Mouse (Mus musculus) kidney, postnatal 0 days (tissue): ENCODE data around the gene Lmo7. TPM values are rescaled to one million over a fixed set of nuclear protein-coding genes. Genes with fewer than 3 reads are reported as not detected.

Experiments
- ATAC-seq: fragments of 200-750 bp; cut with Nextera tagmentation; replicated peaks from 2 replicates; pipeline ENCODE4 v1.8.0; 2017; ENCODE audit warnings: low read depth, moderate number of reproducible peaks, moderate TSS enrichment, moderate library complexity; ENCODE audit not compliant: low FRiP score
- DNase-seq: peaks from one replicate; pipeline ENCODE4 v3.0.0-alpha.2; 2016; ENCODE audit warnings: low spot score
- H3K27ac ChIP-seq: fragments of 300-500 bp; sonication (generic); 2 replicates; pipeline ENCODE4 v1.5.1; 2014; ENCODE audit warnings: mild to moderate bottlenecking
- H3K27me3 ChIP-seq: fragments of 300-500 bp; sonication (generic); 2 replicates; pipeline ENCODE4 v1.6.1; 2014; ENCODE audit warnings: low read length, mixed read lengths; ENCODE audit not compliant: insufficient read depth
- H3K36me3 ChIP-seq: fragments of 300-500 bp; sonication (generic); 2 replicates; pipeline ENCODE4 v1.6.1; 2014; ENCODE audit warnings: low read length, mixed read lengths; ENCODE audit not compliant: insufficient read depth
- H3K4me1 ChIP-seq: fragments of 300-500 bp; sonication (generic); replicated peaks from 2 replicates; pipeline ENCODE4 v1.6.1; 2014; ENCODE audit warnings: antibody characterized with exemption, low read length, mixed read lengths; ENCODE audit not compliant: insufficient read depth
- H3K4me2 ChIP-seq: fragments of 300-500 bp; sonication (generic); 2 replicates; pipeline ENCODE4 v1.6.1; 2014; ENCODE audit warnings: mild to moderate bottlenecking, low read length, moderate library complexity, mixed read lengths
- H3K4me3 ChIP-seq: fragments of 300-500 bp; sonication (generic); replicated peaks from 2 replicates; pipeline ENCODE4 v1.5.1; 2014; ENCODE audit warnings: low read depth, low read length
- H3K9ac ChIP-seq: fragments of 300-500 bp; sonication (generic); 2 replicates; pipeline ENCODE4 v1.6.1; 2014; ENCODE audit warnings: low read depth, low read length
- H3K9me3 ChIP-seq: fragments of 300-500 bp; sonication (generic); replicated peaks from 2 replicates; pipeline ENCODE4 v1.6.1; 2016; ENCODE audit warnings: low read length, inconsistent platforms, mixed read lengths
- CTCF ChIP-seq: IDR thresholded peaks from 2 replicates; pipeline ENCODE4 v1.5.1; 2016; ENCODE audit warnings: antibody characterized with exemption, low read depth, mild to moderate bottlenecking, moderate library complexity
- WGBS: fragments of 180-500 bp; shearing (Covaris S2); extraction: QIAGEN DNeasy Blood & Tissue Kit; methylation state at CpG from one replicate; pipeline ENCODE4 v1.1.7; 2014; 5-methylcytosine and 5-hydroxymethylcytosine counted together
- polyA plus RNA-seq: library from polyadenylated mRNA; unstranded; fragments of >200 nt; fragmentation: Nextera tagmentation; extraction: Ambion mirVana; gene quantifications from 2 replicates; pipeline ENCODE4 v1.2.1, GENCODE M21; 2015

Lmo7 gene
- polyA plus RNA-seq, 1 experiment from 2014 or later, result 14.2 TPM

DNA sequence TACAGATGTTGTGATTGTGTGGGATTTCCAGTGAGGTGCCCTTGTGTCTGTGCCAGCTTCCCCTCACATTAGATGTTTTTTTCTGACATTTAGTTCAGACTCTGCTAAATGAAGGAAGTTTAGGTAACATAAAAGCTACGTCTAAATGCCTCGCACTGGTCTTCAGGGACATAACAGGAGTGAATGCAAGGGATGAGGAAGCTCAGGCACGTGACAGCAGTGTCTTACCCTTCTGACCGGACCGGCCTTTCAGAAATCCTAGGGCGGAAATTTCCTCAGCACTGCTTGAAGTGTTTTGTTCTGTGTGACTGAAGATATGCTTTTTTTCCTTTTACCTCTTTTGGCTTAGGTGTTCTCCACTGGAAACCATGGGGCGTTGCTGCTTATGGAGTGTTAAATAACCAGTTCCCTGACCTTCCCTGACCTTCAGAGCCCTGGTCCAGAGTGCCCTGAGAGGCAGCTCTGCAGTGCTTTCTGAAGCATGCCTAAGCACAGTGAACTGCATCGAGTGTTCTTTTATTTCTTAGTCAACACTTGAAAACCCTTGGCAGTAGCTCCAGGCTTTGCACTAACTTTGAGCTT lies 129.6 kb downstream of the Lmo7 start:
- 36% methylated on average over 8 of the region's 8 CpGs for WGBS
- Histone ChIP-seq H3K4me1 (peaks cover 5% of the 10 kb centered on the region), H3K27me3 (no peaks in the 10 kb centered on the region), H3K9ac (no peak overlapping the region), H3K9me3 (no peaks in the 10 kb centered on the region), H3K4me2 (0 out of 2 replicates have a peak overlapping the region, but pooled peaks have one; percentile 7), H3K27ac (peak overlapping the region; percentile 76), H3K36me3 (no peaks in the 10 kb centered on the region), H3K4me3 (no peak overlapping the region)
- DNase-seq, result peak; percentile 63
- TF ChIP-seq CTCF, result no peak
- ATAC-seq, result peak; percentile 97

DNA sequence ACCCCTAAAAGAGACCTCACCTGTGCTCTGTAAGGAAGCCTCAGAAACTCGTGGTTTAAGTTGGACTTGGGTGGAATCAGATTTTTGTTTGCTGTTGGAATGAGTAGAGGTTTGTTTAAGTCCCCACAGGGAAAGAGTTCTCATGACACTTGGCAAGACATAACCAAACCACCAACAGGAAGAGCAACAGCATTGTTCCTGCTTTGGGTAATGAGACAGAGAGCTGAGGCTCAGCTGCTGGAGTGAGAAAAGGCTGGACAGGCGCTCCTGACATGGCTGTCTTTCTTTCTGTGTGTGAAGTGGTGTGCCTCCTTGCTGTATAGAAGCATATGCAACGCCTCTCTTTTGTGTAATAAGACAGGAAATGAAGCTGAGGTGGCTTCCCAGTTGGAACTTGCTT lies 132.3 kb downstream of the Lmo7 start:
- ATAC-seq (no peak), DNase-seq (no peak)
- Histone ChIP-seq H3K36me3 (no peaks in the 10 kb centered on the region), H3K9ac (no peak overlapping the region), H3K27ac (no peak overlapping the region), H3K4me1 (peaks cover 5% of the 10 kb centered on the region), H3K9me3 (no peaks in the 10 kb centered on the region), H3K4me3 (no peak overlapping the region), H3K4me2 (no peak overlapping the region), H3K27me3 (no peaks in the 10 kb centered on the region)
- WGBS, result 71% methylated on average over 3 of the region's 3 CpGs
- no peak for TF ChIP-seq CTCF

DNA sequence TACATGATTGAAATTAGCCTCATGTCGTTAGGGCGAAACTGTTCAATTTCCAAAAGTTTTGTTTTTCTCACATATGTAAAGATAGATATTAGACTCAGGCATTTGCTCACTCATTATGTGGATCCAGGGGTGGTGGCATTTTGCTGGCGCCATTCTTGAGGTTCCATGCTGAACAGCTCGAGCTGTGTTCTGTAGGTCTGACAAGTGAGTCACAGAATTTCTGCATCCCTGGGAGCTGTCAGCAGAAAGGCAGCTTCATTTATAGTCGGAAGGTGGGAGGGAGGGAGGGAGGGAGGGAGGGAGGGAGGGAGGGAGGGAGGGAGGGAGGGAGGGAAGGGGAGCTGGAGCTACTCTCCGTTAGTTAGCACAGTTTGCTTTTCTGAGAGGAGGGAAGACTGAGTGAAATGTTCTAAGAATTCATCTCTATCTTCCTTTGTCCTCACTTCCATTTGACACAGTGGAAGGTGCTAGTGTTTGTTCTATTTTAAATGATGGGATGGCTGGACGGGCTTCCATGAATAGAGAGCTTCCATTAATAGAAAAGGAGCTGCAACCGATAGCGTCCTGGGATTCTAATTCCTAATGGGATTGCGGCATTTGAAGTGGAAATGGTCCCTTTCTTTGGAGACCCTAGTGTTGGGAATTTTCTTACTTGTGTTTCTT lies 137.4 kb downstream of the Lmo7 start:
- H3K36me3 ChIP-seq, result no peaks in the 10 kb centered on the region
- TF ChIP-seq CTCF, result no peak
- no peaks in the 10 kb centered on the region for H3K27me3 ChIP-seq
- DNase-seq, result no peak
- 57% methylated on average over 10 of the region's 10 CpGs for WGBS
- no peak overlapping the region for H3K4me2 ChIP-seq
- no peaks in the 10 kb centered on the region for H3K4me1 ChIP-seq
- H3K9ac ChIP-seq, result no peak overlapping the region
- no peaks in the 10 kb centered on the region for H3K9me3 ChIP-seq
- ATAC-seq, result no peak
- H3K4me3 ChIP-seq, result no peak overlapping the region
- H3K27ac ChIP-seq, result no peak overlapping the region

DNA sequence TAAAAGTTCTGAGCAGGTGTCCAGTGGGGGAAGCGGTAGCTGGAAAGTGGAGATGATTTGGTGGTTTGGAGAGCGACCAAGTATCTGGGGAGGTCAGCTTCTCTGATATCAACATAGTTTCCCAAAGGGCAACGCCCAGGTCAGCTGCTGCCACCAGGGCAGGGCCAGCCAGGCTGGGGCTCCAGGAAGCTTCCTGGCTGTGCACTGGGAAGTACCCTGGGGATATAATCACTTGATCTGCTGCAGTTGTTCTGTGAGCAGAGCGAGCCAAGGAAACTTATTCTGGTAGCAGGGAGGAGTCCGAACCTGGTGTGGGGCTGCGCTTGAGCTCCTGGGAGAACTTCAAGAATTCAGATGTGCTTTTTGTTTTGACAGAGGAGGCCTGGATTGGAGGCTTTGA lies 139.4 kb downstream of the Lmo7 start:
- Histone ChIP-seq H3K36me3 (no peaks in the 10 kb centered on the region), H3K4me1 (no peaks in the 10 kb centered on the region), H3K4me3 (no peak overlapping the region), H3K4me2 (no peak overlapping the region), H3K27ac (peak overlapping the region; percentile 14; the same call in 1 of the 2 replicates), H3K9ac (no peak overlapping the region), H3K27me3 (no peaks in the 10 kb centered on the region), H3K9me3 (no peaks in the 10 kb centered on the region)
- ATAC-seq (no peak), DNase-seq (peak; percentile 37)
- WGBS, result 47% methylated on average over 6 of the region's 6 CpGs
- no peak for TF ChIP-seq CTCF

DNA sequence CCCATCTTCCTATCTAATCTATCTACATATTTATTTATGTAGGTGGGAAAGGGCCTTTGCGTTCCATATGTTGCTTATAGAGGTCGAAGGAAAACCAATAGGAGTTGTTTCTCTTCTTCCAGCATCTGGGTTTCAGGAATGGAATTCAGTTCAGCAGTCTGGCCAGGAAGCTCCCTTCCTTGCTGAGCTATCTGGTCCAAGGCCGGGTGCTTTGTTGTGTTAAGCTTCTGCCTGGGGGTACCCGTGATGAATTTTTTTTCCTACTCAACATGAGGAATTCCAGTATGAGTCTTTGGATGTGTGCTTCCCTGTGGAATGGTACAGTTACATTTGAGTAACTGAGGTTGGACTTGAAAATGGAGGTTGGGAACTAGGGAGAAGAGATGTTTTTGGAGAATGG lies 139.9 kb downstream of the Lmo7 start:
- H3K36me3 ChIP-seq, result no peaks in the 10 kb centered on the region
- WGBS, result 67% methylated on average over 4 of the region's 4 CpGs
- no peak overlapping the region for H3K4me3 ChIP-seq
- no peak overlapping the region for H3K27ac ChIP-seq
- H3K4me2 ChIP-seq, result no peak overlapping the region
- ATAC-seq (no peak), DNase-seq (no peak)
- H3K4me1 ChIP-seq, result no peaks in the 10 kb centered on the region
- TF ChIP-seq CTCF, result no peak
- H3K27me3 ChIP-seq, result no peaks in the 10 kb centered on the region
- H3K9me3 ChIP-seq, result no peaks in the 10 kb centered on the region
- no peak overlapping the region for H3K9ac ChIP-seq

DNA sequence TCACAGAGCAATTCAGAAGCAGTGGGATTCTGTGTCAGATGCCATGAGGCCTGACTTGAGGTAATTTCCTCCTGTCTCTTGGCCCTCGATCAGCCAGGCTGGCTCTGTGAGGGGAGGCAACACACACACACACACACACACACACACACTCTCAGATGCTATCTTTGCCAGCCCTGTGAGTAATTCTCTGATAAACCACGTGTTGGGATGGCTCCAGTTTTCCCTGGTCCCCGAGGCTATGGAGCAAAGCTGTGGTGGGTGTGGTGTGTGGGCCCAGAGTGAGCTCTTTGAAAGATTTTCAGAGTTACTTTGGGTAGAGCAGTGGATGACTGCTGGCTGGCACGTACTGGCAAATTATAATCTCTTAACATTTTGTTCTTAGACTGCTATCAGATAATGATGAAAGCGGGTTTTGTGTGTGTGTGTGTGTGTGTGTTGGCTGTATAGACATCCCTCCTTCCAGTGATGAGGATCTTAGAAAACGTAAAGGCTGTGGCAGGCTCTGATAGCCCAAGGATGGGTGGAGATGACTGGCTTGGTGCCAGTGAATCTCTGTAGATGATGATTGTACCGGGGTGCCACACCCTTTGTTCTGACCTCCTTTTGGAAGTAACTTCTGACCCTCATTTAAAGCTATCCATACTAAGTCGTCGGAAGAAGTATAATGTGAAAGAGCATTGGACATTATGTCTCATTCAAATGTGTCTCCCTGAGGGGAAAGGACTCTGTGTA lies 140.6 kb downstream of the Lmo7 start:
- no peak for ATAC-seq
- H3K27ac ChIP-seq, result no peak overlapping the region

More for the DNA sequence above, 140.6 kb downstream of the Lmo7 start:
- DNase-seq, result no peak
- Histone ChIP-seq H3K4me3 (no peak overlapping the region), H3K9ac (no peak overlapping the region), H3K9me3 (no peaks in the 10 kb centered on the region), H3K36me3 (no peaks in the 10 kb centered on the region), H3K4me1 (no peaks in the 10 kb centered on the region), H3K4me2 (no peak overlapping the region), H3K27me3 (no peaks in the 10 kb centered on the region)
- TF ChIP-seq CTCF, result no peak
- WGBS, result 68% methylated on average over 9 of the region's 9 CpGs
